Mouse (Mus musculus) heart, embryonic 16.5 days (tissue): ENCODE data around the gene Gsdme. TPM values are rescaled to one million over a fixed set of nuclear protein-coding genes. Genes with fewer than 3 reads are reported as not detected.

Experiments
- ATAC-seq: fragments of 200-750 bp; cut with Nextera tagmentation; replicated peaks from 2 replicates; pipeline ENCODE4 v1.8.0; 2017; ENCODE audit warnings: moderate number of reproducible peaks; ENCODE audit not compliant: insufficient read depth, low FRiP score; ENCODE audit errors: extremely low read depth
- H3K27ac ChIP-seq: fragments of 300-500 bp; sonication (generic); 2 replicates; pipeline ENCODE4 v1.5.1; 2014; ENCODE audit warnings: mild to moderate bottlenecking, low read length, control low read depth, moderate library complexity
- H3K27me3 ChIP-seq: fragments of 300-500 bp; sonication (generic); 2 replicates; pipeline ENCODE4 v1.6.1; 2014; ENCODE audit warnings: low read length, mixed read lengths; ENCODE audit not compliant: control insufficient read depth, insufficient read depth
- H3K36me3 ChIP-seq: fragments of 300-500 bp; sonication (generic); 2 replicates; pipeline ENCODE4 v1.6.1; 2014; ENCODE audit not compliant: control insufficient read depth, insufficient read depth
- H3K4me1 ChIP-seq: fragments of 300-500 bp; sonication (generic); 2 replicates; pipeline ENCODE4 v1.6.1; 2014; ENCODE audit warnings: low read length, mixed read lengths; ENCODE audit not compliant: control insufficient read depth, insufficient read depth
- H3K4me2 ChIP-seq: fragments of 300-500 bp; sonication (generic); 2 replicates; pipeline ENCODE4 v1.6.1; 2014; ENCODE audit warnings: low read depth, mild to moderate bottlenecking, control low read depth, low read length
- H3K4me3 ChIP-seq: fragments of 300-500 bp; sonication (generic); 2 replicates; pipeline ENCODE4 v1.5.1; 2014; ENCODE audit warnings: mild to moderate bottlenecking, control low read depth, low read length
- H3K9ac ChIP-seq: fragments of 300-500 bp; sonication (generic); 2 replicates; pipeline ENCODE4 v1.6.1; 2014; ENCODE audit warnings: low read length, control low read depth
- H3K9me3 ChIP-seq: fragments of 300-500 bp; sonication (generic); replicated peaks from 2 replicates; pipeline ENCODE4 v1.6.1; 2016; ENCODE audit warnings: low read length; ENCODE audit not compliant: control insufficient read depth
- WGBS: fragments of 180-500 bp; shearing (Covaris S2); extraction: QIAGEN DNeasy Blood & Tissue Kit; methylation state at CpG from one replicate; pipeline ENCODE4 v1.1.7; 2014; 5-methylcytosine and 5-hydroxymethylcytosine counted together
- polyA plus RNA-seq: library from polyadenylated mRNA; unstranded; fragments of >200 nt; fragmentation: Nextera tagmentation; extraction: Ambion mirVana; gene quantifications from 2 replicates; pipeline ENCODE4 v1.2.1, GENCODE M21; 2015

Gsdme gene
- polyA plus RNA-seq, 1 experiment from 2014 or later, result 37.7 TPM

DNA sequence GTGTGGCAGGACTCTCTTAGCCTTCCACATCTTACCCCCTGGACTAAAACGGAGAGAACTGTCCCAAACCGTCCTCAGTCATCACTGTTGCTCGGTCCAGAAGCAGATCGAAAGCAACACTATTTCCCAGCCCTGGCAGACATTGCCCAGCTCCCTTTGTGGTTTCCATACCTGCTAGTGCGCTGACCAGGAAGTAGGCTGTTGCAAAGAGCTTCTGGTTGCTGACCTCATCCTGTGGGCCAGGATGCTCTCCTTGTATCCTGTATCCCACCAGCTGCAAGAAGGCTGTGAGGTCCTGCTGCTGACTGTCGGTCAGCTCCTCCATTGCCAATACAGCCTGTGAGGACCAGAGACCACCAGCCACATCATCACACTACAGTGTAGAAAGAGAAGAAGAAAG lies 44.6 kb downstream of the Gsdme start:
- no peak overlapping the region for H3K9ac ChIP-seq
- no peak for ATAC-seq
- no peaks in the 10 kb centered on the region for H3K36me3 ChIP-seq
- H3K9me3 ChIP-seq, result no peaks in the 10 kb centered on the region
- H3K4me1 ChIP-seq, result peaks cover 5% of the 10 kb centered on the region; the same call in 1 of the 2 replicates
- H3K27me3 ChIP-seq, result no peaks in the 10 kb centered on the region
- H3K4me3 ChIP-seq, result no peak overlapping the region
- 88% methylated on average over 6 of the region's 6 CpGs for WGBS
- no peak overlapping the region for H3K4me2 ChIP-seq
- no peak overlapping the region for H3K27ac ChIP-seq

DNA sequence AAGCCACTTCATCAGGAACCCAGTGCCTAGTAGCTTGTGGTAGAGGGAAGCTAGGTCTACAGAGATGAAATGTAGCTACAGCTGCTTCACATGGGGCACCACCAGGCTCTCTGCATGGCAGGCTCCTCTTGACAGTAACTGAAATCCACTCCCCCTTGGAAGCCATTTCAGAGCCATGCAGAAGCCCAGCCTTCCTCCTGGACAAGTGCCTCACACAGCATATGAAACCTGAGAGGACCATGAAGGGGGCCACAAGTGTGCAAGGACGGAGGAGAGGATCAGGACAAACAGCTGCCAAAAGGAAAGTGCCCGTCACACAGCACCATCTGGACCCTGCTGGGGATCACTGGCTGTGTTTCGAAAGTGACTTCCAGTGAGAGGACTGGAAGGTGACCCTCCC lies 45.0 kb downstream of the Gsdme start:
- Histone ChIP-seq H3K4me1 (peaks cover 5% of the 10 kb centered on the region; the same call in 1 of the 2 replicates), H3K27ac (no peak overlapping the region), H3K9ac (no peak overlapping the region), H3K36me3 (no peaks in the 10 kb centered on the region), H3K9me3 (no peaks in the 10 kb centered on the region), H3K4me2 (no peak overlapping the region), H3K27me3 (no peaks in the 10 kb centered on the region), H3K4me3 (no peak overlapping the region)
- WGBS, result 51% methylated on average over 3 of the region's 3 CpGs
- ATAC-seq, result no peak

DNA sequence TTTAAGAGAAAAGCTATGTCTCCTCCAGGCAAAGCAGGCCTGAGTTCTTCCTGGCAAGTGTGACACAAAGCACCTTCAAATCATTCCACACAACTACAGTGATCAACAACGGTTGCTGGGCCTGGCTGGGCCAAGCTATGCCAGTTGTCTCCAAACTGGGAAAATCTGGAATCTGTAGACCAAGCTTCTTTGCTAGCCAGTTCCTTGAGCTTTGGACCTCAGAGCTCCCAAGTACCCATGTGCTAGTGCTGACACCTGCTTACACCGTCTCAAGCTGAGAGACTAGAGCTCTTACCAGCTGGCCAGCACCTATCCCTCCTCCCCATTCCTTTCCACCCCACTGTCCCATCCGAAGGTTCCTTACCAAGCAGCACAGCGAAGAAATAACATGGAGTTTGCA lies 47.7 kb downstream of the Gsdme start:
- Histone ChIP-seq H3K4me1 (peaks cover 5% of the 10 kb centered on the region; the same call in 1 of the 2 replicates), H3K4me2 (no peak overlapping the region), H3K27me3 (no peaks in the 10 kb centered on the region), H3K9ac (no peak overlapping the region), H3K36me3 (no peaks in the 10 kb centered on the region), H3K4me3 (no peak overlapping the region), H3K27ac (no peak overlapping the region), H3K9me3 (no peaks in the 10 kb centered on the region)
- no peak for ATAC-seq
- WGBS, result 79% methylated on average over 4 of the region's 4 CpGs

GRCm38 (mm10) chr6:50215373-50215745 lies 48.3 kb downstream of the Gsdme start:
- H3K4me3 ChIP-seq, result no peak overlapping the region
- 60% methylated on average over 2 of the region's 2 CpGs for WGBS
- no peak overlapping the region for H3K27ac ChIP-seq
- H3K36me3 ChIP-seq, result no peaks in the 10 kb centered on the region
- no peaks in the 10 kb centered on the region for H3K9me3 ChIP-seq
- no peaks in the 10 kb centered on the region for H3K27me3 ChIP-seq
- H3K4me2 ChIP-seq, result no peak overlapping the region
- ATAC-seq, result no peak
- H3K9ac ChIP-seq, result no peak overlapping the region
- peaks cover 5% of the 10 kb centered on the region; the same call in 1 of the 2 replicates for H3K4me1 ChIP-seq

DNA sequence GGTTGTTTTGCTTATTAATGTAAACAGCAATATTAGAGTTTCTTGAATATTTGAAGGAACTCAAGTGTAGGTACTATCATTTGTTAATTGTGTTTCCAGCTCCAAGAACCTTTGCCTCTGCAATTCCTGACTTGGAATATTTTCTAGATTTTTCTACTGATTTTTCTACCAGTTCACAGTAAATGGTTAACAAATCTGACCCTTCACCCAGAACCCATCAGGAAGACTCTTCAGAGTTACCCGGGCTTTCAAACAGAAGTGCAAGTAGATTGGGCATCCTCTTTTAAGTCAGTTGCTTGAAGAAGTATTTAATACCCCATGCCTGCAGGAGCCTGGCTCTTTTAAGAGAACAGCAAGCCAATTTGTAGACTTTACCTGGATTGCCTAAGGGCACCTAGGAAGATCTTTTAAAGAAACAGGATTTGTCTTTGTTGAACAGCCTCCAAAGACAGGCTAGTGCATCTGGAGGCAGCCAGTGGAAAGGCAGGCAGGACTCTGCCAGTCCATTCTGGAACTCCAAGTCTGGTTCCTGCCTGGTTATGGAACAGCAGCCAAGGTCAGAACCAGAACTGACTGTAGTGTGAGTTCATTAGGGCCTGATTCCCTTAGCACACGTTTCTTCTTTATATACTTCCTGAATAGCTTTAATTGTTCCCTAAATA lies 48.8 kb downstream of the Gsdme start:
- H3K27me3 ChIP-seq, result no peaks in the 10 kb centered on the region
- H3K36me3 ChIP-seq, result no peaks in the 10 kb centered on the region
- peaks cover 5% of the 10 kb centered on the region; the same call in 1 of the 2 replicates for H3K4me1 ChIP-seq
- H3K4me2 ChIP-seq, result no peak overlapping the region
- no peak overlapping the region for H3K9ac ChIP-seq
- no peak overlapping the region for H3K4me3 ChIP-seq
- 56% methylated on average over 2 of the region's 2 CpGs for WGBS
- ATAC-seq, result no peak
- H3K9me3 ChIP-seq, result no peaks in the 10 kb centered on the region
- H3K27ac ChIP-seq, result no peak overlapping the region

DNA sequence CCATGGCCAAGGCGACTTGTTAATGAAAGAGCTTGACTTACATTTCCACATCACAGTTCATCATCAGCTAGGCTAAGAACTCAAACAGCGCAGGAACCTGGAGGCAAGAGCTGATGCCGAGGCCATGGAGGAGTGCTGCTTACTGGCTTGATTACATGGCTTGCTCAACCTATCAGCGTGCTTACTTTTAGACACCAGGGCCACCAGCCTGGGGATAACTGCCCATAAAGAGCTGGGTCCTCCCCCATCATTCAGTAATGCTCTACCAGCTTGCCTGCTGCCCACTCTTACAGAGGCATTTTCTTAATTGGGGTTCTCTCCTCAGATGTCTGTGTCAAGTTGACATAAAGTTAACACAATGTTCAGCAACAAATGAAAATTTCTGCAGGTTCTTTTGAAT lies 58.6 kb downstream of the Gsdme start:
- no peaks in the 10 kb centered on the region for H3K36me3 ChIP-seq
- no peak for ATAC-seq
- 93% methylated on average over 4 of the region's 4 CpGs for WGBS
- H3K9ac ChIP-seq, result no peak overlapping the region
- no peaks in the 10 kb centered on the region for H3K9me3 ChIP-seq
- no peak overlapping the region for H3K27ac ChIP-seq
- no peaks in the 10 kb centered on the region for H3K27me3 ChIP-seq
- no peaks in the 10 kb centered on the region for H3K4me1 ChIP-seq
- H3K4me2 ChIP-seq, result no peak overlapping the region
- no peak overlapping the region for H3K4me3 ChIP-seq

GRCm38 (mm10) chr6:50204356-50204755 lies 59.3 kb downstream of the Gsdme start:
- Histone ChIP-seq H3K4me1 (no peaks in the 10 kb centered on the region), H3K9me3 (no peaks in the 10 kb centered on the region), H3K27me3 (no peaks in the 10 kb centered on the region), H3K4me2 (no peak overlapping the region), H3K36me3 (no peaks in the 10 kb centered on the region), H3K9ac (no peak overlapping the region), H3K27ac (no peak overlapping the region), H3K4me3 (no peak overlapping the region)
- WGBS, result 87% methylated on average over 4 of the region's 4 CpGs
- ATAC-seq, result no peak

DNA sequence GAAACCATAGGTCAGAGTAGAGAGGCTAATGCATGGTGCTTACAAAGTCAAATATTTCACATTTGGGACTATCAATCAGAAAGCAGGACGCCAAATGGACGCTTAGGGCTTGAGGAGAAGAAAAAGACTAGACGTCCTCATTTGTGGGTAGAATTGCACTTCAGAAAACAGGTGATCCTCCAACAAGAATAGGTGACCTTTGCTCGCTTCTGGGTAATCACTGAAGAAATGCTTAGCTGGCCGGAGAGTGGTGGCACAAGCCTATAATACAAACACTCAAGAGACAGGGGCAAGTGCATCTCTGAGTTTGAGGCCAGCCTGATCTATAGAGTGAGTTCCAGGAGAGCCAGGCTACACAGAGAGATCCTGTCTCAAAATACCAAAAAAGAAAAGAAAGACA lies 69.8 kb downstream of the Gsdme start:
- no peak overlapping the region for H3K4me3 ChIP-seq
- no peak overlapping the region for H3K4me2 ChIP-seq
- ATAC-seq, result no peak
- no peak overlapping the region for H3K27ac ChIP-seq
- H3K27me3 ChIP-seq, result no peaks in the 10 kb centered on the region
- 92% methylated on average over 5 of the region's 5 CpGs for WGBS
- H3K9ac ChIP-seq, result no peak overlapping the region
- H3K36me3 ChIP-seq, result peaks cover 12% of the 10 kb centered on the region
- H3K9me3 ChIP-seq, result no peaks in the 10 kb centered on the region
- peaks cover 14% of the 10 kb centered on the region for H3K4me1 ChIP-seq

GRCm38 (mm10) chr6:50192822-50193221 lies 70.8 kb downstream of the Gsdme start:
- Histone ChIP-seq H3K36me3 (peaks cover 8% of the 10 kb centered on the region), H3K27me3 (no peaks in the 10 kb centered on the region), H3K4me1 (peaks cover 21% of the 10 kb centered on the region), H3K4me3 (no peak overlapping the region), H3K27ac (no peak overlapping the region), H3K9me3 (no peaks in the 10 kb centered on the region), H3K4me2 (no peak overlapping the region), H3K9ac (no peak overlapping the region)
- no peak for ATAC-seq
- WGBS, result 70% methylated on average over 3 of the region's 3 CpGs
